Mouse (Mus musculus): ENCODE results near the gene Rpl10a. TPM values are rescaled to one million over a fixed set of nuclear protein-coding genes. Genes with fewer than 3 reads are reported as not detected.
A peak's percentile ranks its signal among the peaks of the same experiment; 100 is the strongest.
"Not testable (repeated sequence)": the region's sequence is repeated elsewhere in the genome, so short reads cannot be mapped to it uniquely, and the experiment has no call there.

Gene Rpl10a
- total and polyA plus RNA-seq, 3 experiments, result 2,044 to 2,803 TPM; not detected in 1

GRCm38 (mm10) chr17:28352018-28352417 lies 23.7 kb downstream of the Rpl10a start:
- H3K4me1 ChIP-seq (ENCODE audit: control insufficient read depth in 1 of 2, insufficient read depth in 2 of 2, low read length in 2 of 2), result no peaks in the 10 kb centered on the region; a peak in 2 of 4 replicates
- H3K36me3 ChIP-seq (ENCODE audit: control insufficient read depth in 1 of 2, insufficient read depth in 2 of 2, low read length in 2 of 2), result no peaks in the 10 kb centered on the region
- no peak overlapping the region for H3K9ac ChIP-seq (ENCODE audit: control insufficient read depth, low read depth, low read length, poor library complexity, severe bottlenecking)
- TF ChIP-seq MXI1 (IDR thresholded peaks at IDR 0.05; ENCODE audit: low read depth, low read length), result no peak
- TF ChIP-seq TAL1 (IDR thresholded peaks at IDR 0.05; ENCODE audit: low read length), result peak; percentile 27; the same call in 1 of the 2 replicates
- DNase-seq (ENCODE audit: low read depth, low spot score), result no peak
- no peak overlapping the region for H3K4me3 ChIP-seq (ENCODE audit: control insufficient read depth in 1 of 2, insufficient read depth in 1 of 2, low read depth in 2 of 2, low read length in 2 of 2)
- no peaks in the 10 kb centered on the region; a peak in 1 of 4 replicates for H3K27me3 ChIP-seq (ENCODE audit: control insufficient read depth in 1 of 2, insufficient read depth in 2 of 2, low read length in 2 of 2)
- H3K79me2 ChIP-seq (ENCODE audit: control insufficient read depth, insufficient read depth, low read length, poor library complexity), result no peaks in the 10 kb centered on the region; the same call in 1 of the 2 replicates
- H3K27ac ChIP-seq (ENCODE audit: control insufficient read depth, low read depth, low read length), result no peak overlapping the region
- no peaks in the 10 kb centered on the region for H3K9me3 ChIP-seq (replicated peaks; ENCODE audit: insufficient read depth, low read length)

- no peaks in the 10 kb centered on the region for H3K9me3 ChIP-seq (replicated peaks; ENCODE audit: insufficient read depth, low read length)
- H3K4me3 ChIP-seq (ENCODE audit: control insufficient read depth in 1 of 2, insufficient read depth in 1 of 2, low read depth in 2 of 2, low read length in 2 of 2), result no peak overlapping the region
- no peaks in the 10 kb centered on the region for H3K36me3 ChIP-seq (ENCODE audit: control insufficient read depth in 1 of 2, insufficient read depth in 2 of 2, low read length in 2 of 2)
- TF ChIP-seq GABPA (IDR thresholded peaks at IDR 0.05; ENCODE audit: low read depth, low read length) (no peak), UBTF (IDR thresholded peaks at IDR 0.05; ENCODE audit: borderline replicate concordance, insufficient read depth, low read depth, low read length) (no peak), BHLHE40 (IDR thresholded peaks at IDR 0.05; ENCODE audit: borderline replicate concordance, low read depth, low read length) (no peak), USF1 (IDR thresholded peaks at IDR 0.05; ENCODE audit: low read depth, low read length) (no peak), MAFK (IDR thresholded peaks at IDR 0.05; ENCODE audit: borderline replicate concordance, low read depth, low read length) (no peak), ZKSCAN1 (IDR thresholded peaks at IDR 0.05; ENCODE audit: low read depth, low read length) (no peak), POLR2AphosphoS5 (IDR thresholded peaks at IDR 0.05; ENCODE audit: borderline replicate concordance, low read depth, low read length) (no peak), JUND (IDR thresholded peaks at IDR 0.05; ENCODE audit: low read depth, low read length) (no peak), CHD2 (IDR thresholded peaks at IDR 0.05; ENCODE audit: low read length) (no peak), E2F4 (IDR thresholded peaks at IDR 0.05; ENCODE audit: borderline replicate concordance, low read depth, low read length) (no peak)
- no peak overlapping the region for H3K9ac ChIP-seq (ENCODE audit: control insufficient read depth, low read depth, low read length, poor library complexity, severe bottlenecking)
- H3K79me2 ChIP-seq (ENCODE audit: control insufficient read depth, insufficient read depth, low read length, poor library complexity), result no peaks in the 10 kb centered on the region; the same call in 1 of the 2 replicates
- DNase-seq (ENCODE audit: low read depth, low spot score), result no peak
- no peaks in the 10 kb centered on the region; a peak in 2 of 4 replicates for H3K4me1 ChIP-seq (ENCODE audit: control insufficient read depth in 1 of 2, insufficient read depth in 2 of 2, low read length in 2 of 2)
- no peak overlapping the region for H3K27ac ChIP-seq (ENCODE audit: control insufficient read depth, low read depth, low read length)
- H3K27me3 ChIP-seq (ENCODE audit: control insufficient read depth in 1 of 2, insufficient read depth in 2 of 2, low read length in 2 of 2), result no peaks in the 10 kb centered on the region; a peak in 1 of 4 replicates
Measured at GRCm38 (mm10) chr17:28355871-28356270, 27.6 kb downstream of the Rpl10a start.

GRCm38 (mm10) chr17:28358576-28359261 lies 30.4 kb downstream of the Rpl10a start:
- not testable (repeated sequence) for H3K4me3 ChIP-seq (ENCODE audit: control insufficient read depth in 1 of 2, insufficient read depth in 1 of 2, low read depth in 2 of 2, low read length in 2 of 2); DNase-seq (ENCODE audit: low read depth, low spot score); H3K9me3 ChIP-seq (replicated peaks; ENCODE audit: insufficient read depth, low read length); H3K79me2 ChIP-seq (ENCODE audit: control insufficient read depth, insufficient read depth, low read length, poor library complexity); H3K27me3 ChIP-seq (ENCODE audit: control insufficient read depth in 1 of 2, insufficient read depth in 2 of 2, low read length in 2 of 2); H3K27ac ChIP-seq (ENCODE audit: control insufficient read depth, low read depth, low read length); H3K9ac ChIP-seq (ENCODE audit: control insufficient read depth, low read depth, low read length, poor library complexity, severe bottlenecking); H3K36me3 ChIP-seq (ENCODE audit: control insufficient read depth in 1 of 2, insufficient read depth in 2 of 2, low read length in 2 of 2)
- H3K4me1 ChIP-seq (ENCODE audit: control insufficient read depth in 1 of 2, insufficient read depth in 2 of 2, low read length in 2 of 2), result peaks cover 0 to 11% of the 10 kb centered on the region in 2 experiments; a peak in 2 of 4 replicates
